Comparison of ENCODE assay signal across 11 mouse cellular contexts in genomic region chr9:43232286-43232685, GRCm38 (mm10). TPM values are rescaled to one million over a fixed set of nuclear protein-coding genes. Genes with fewer than 3 reads are reported as not detected.
DNase-seq lines count a peak whose midpoint lies in the region; ATAC-seq and TF ChIP-seq lines count a peak whose summit lies in the region.
"Had no signal": no experiment of that assay in that cellular context is flagged by ENCODE, and none has a peak within 500 bp of the region (broad histone marks: within the 10 kb centered on the region; RNA-seq: fewer than 3 reads in every experiment).

No protein-coding gene starts in this region.

- H3K27me3 ChIP-seq in heart, embryonic 14.5 days (ENCODE audit: control insufficient read depth, insufficient read depth, low read length), result no peaks in the 10 kb centered on the region
- H3K27me3 ChIP-seq in neural tube, embryonic 12.5 days (replicated peaks), result peaks cover 8% of the 10 kb centered on the region
- peaks cover 11% of the 10 kb centered on the region; the same call in 1 of the 2 replicates for H3K27me3 ChIP-seq in neural tube, embryonic 15.5 days (replicated peaks)
- H3K27me3 ChIP-seq in limb, embryonic 10.5 days (ENCODE audit: low read depth, poor library complexity, severe bottlenecking), result no peaks in the 10 kb centered on the region
- H3K27me3 ChIP-seq in stomach, embryonic 16.5 days (ENCODE audit: control insufficient read depth, insufficient read depth, low read length), result no peaks in the 10 kb centered on the region
- no peaks in the 10 kb centered on the region for H3K27me3 ChIP-seq in forebrain, embryonic 13.5 days

- 0 out of 2 replicates have a peak, but pooled peaks cover 3% of the 10 kb centered on the region for H3K36me3 ChIP-seq in heart, embryonic 14.5 days (ENCODE audit: control insufficient read depth, insufficient read depth, low read length)
- no peaks in the 10 kb centered on the region for H3K36me3 ChIP-seq in neural tube, embryonic 12.5 days
- no peaks in the 10 kb centered on the region for H3K36me3 ChIP-seq in neural tube, embryonic 15.5 days
- H3K36me3 ChIP-seq in limb, embryonic 10.5 days, result peaks cover 98% of the 10 kb centered on the region
- H3K36me3 ChIP-seq in stomach, embryonic 16.5 days (ENCODE audit: control insufficient read depth, insufficient read depth, low read length), result no peaks in the 10 kb centered on the region
- no peaks in the 10 kb centered on the region for H3K36me3 ChIP-seq in forebrain, embryonic 13.5 days (ENCODE audit: poor library complexity, severe bottlenecking)

- H3K4me1 ChIP-seq in heart, embryonic 14.5 days (ENCODE audit: control insufficient read depth in 2 of 2, insufficient read depth in 2 of 2, low read length in 2 of 2), result peaks cover 46 to 68% of the 10 kb centered on the region in 2 experiments
- H3K4me1 ChIP-seq in neural tube, embryonic 12.5 days, result peaks cover 12% of the 10 kb centered on the region
- peaks cover 20% of the 10 kb centered on the region for H3K4me1 ChIP-seq in neural tube, embryonic 15.5 days
- peaks cover 68% of the 10 kb centered on the region for H3K4me1 ChIP-seq in limb, embryonic 10.5 days
- H3K4me1 ChIP-seq in stomach, embryonic 16.5 days (ENCODE audit: control insufficient read depth, insufficient read depth, low read length), result peaks cover 67% of the 10 kb centered on the region
- peaks cover 14% of the 10 kb centered on the region; the same call in 1 of the 2 replicates for H3K4me1 ChIP-seq in forebrain, embryonic 13.5 days

- no peak overlapping the region for H3K4me3 ChIP-seq in heart, embryonic 14.5 days (ENCODE audit: control insufficient read depth in 1 of 2, insufficient read depth in 1 of 2, low read depth in 1 of 2, low read length in 2 of 2)
- no peak overlapping the region for H3K4me3 ChIP-seq in neural tube, embryonic 12.5 days
- H3K4me3 ChIP-seq in neural tube, embryonic 15.5 days (replicated peaks), result no peak overlapping the region
- no peak overlapping the region for H3K4me3 ChIP-seq in limb, embryonic 10.5 days
- no peak overlapping the region for H3K4me3 ChIP-seq in stomach, embryonic 16.5 days (replicated peaks; ENCODE audit: low read length)
- H3K4me3 ChIP-seq in layer of hippocampus, adult 2 months, result no peak overlapping the region
- H3K4me3 ChIP-seq in forebrain, embryonic 13.5 days, result no peak overlapping the region

- no peak overlapping the region for H3K4me2 ChIP-seq in heart, embryonic 14.5 days (ENCODE audit: low read length)
- 0 out of 2 replicates have a peak overlapping the region, but pooled peaks have one; percentile 1 for H3K4me2 ChIP-seq in neural tube, embryonic 12.5 days (replicated peaks)
- no peak overlapping the region for H3K4me2 ChIP-seq in neural tube, embryonic 15.5 days
- H3K4me2 ChIP-seq in stomach, embryonic 16.5 days (ENCODE audit: low read depth, low read length), result peak overlapping the region; percentile 38
- no peak overlapping the region for H3K4me2 ChIP-seq in forebrain, embryonic 13.5 days

- DNase-seq in heart, adult 9 months (ENCODE audit: low spot score in 2 of 2), result no peak
- DNase-seq in limb, embryonic 10.5 days (ENCODE audit: low spot score), result no peak
- no peak for DNase-seq in layer of hippocampus, adult 2 months (ENCODE audit: low spot score in 2 of 2)

- H3K9me3 ChIP-seq in heart, embryonic 14.5 days (ENCODE audit: control insufficient read depth, low read length), result no peaks in the 10 kb centered on the region
- no peaks in the 10 kb centered on the region for H3K9me3 ChIP-seq in neural tube, embryonic 12.5 days
- H3K9me3 ChIP-seq in neural tube, embryonic 15.5 days (replicated peaks), result no peaks in the 10 kb centered on the region
- no peaks in the 10 kb centered on the region for H3K9me3 ChIP-seq in limb, embryonic 10.5 days (replicated peaks)
- no peaks in the 10 kb centered on the region for H3K9me3 ChIP-seq in stomach, embryonic 16.5 days (replicated peaks; ENCODE audit: control insufficient read depth, low read length)
- H3K9me3 ChIP-seq in forebrain, embryonic 13.5 days (replicated peaks), result no peaks in the 10 kb centered on the region

- no peak for ATAC-seq in heart, embryonic 14.5 days (ENCODE audit: insufficient number of reproducible peaks, insufficient read depth, low FRiP score, low read depth)
- ATAC-seq in neural tube, embryonic 12.5 days (ENCODE audit: low FRiP score, low read depth), result no peak
- ATAC-seq in neural tube, embryonic 15.5 days (ENCODE audit: low FRiP score), result no peak
- peak; percentile 1; the same call in 1 of the 2 replicates for ATAC-seq in stomach, embryonic 16.5 days (ENCODE audit: insufficient read depth, low FRiP score)
- ATAC-seq in forebrain, embryonic 13.5 days, result no peak

- H3K9ac ChIP-seq in heart, embryonic 14.5 days (ENCODE audit: low read length), result peak overlapping the region; percentile 6; the same call in 1 of the 2 replicates
- no peak overlapping the region for H3K9ac ChIP-seq in neural tube, embryonic 12.5 days
- no peak overlapping the region for H3K9ac ChIP-seq in neural tube, embryonic 15.5 days (replicated peaks)
- peak overlapping the region; percentile 68 for H3K9ac ChIP-seq in stomach, embryonic 16.5 days (ENCODE audit: low read length)
- no peak overlapping the region; the same call in 1 of the 2 replicates for H3K9ac ChIP-seq in forebrain, embryonic 13.5 days

- H3K27ac ChIP-seq in heart, embryonic 14.5 days (replicated peaks in 1 of 2; ENCODE audit: control insufficient read depth in 1 of 2, insufficient read depth in 1 of 2, low read depth in 2 of 2, low read length in 2 of 2), result 0 out of 4 replicates have a peak overlapping the region, but pooled peaks of 1 of the 2 experiments have one; percentile 48
- no peak overlapping the region for H3K27ac ChIP-seq in neural tube, embryonic 12.5 days
- no peak overlapping the region for H3K27ac ChIP-seq in neural tube, embryonic 15.5 days (replicated peaks)
- peak overlapping the region; percentile 69 for H3K27ac ChIP-seq in limb, embryonic 10.5 days
- H3K27ac ChIP-seq in stomach, embryonic 16.5 days (ENCODE audit: low read length), result peak overlapping the region; percentile 92
- H3K27ac ChIP-seq in layer of hippocampus, adult 2 months, result no peak overlapping the region; the same call in 1 of the 2 replicates
- no peak overlapping the region for H3K27ac ChIP-seq in forebrain, embryonic 13.5 days
- H3K27ac ChIP-seq: macrophage had no signal

- no peak for TF ChIP-seq CTCF in layer of hippocampus, adult 2 months (conservative IDR thresholded peaks at IDR 0.05)

- 34% methylated on average over 5 of the region's 5 CpGs for WGBS in heart, embryonic 14.5 days
- WGBS in neural tube, embryonic 12.5 days, result 8% methylated on average over 5 of the region's 5 CpGs
- WGBS in neural tube, embryonic 15.5 days, result 12% methylated on average over 5 of the region's 5 CpGs
- 22% methylated on average over 5 of the region's 5 CpGs for WGBS in limb, embryonic 10.5 days
- 5% methylated on average over 5 of the region's 5 CpGs for WGBS in stomach, embryonic 16.5 days
- WGBS in forebrain, embryonic 13.5 days, result 13% methylated on average over 5 of the region's 5 CpGs

RNA-seq across cellular contexts. Expression of gene Oaf, which starts 7.4 kb away (rescaled TPM):
- polyA plus RNA-seq in heart, embryonic 14.5 days (2014; fragmentation: Nextera tagmentation; extraction: Ambion mirVana), result 39.6 and 41.2 TPM in 2 replicates
- 37.2 and 40.0 TPM in 2 replicates for polyA plus RNA-seq in neural tube, embryonic 12.5 days (2016; fragmentation: Nextera tagmentation; extraction: Ambion mirVana)
- 9.4 and 16.3 TPM in 2 replicates for polyA plus RNA-seq in neural tube, embryonic 15.5 days (2015; fragmentation: Nextera tagmentation; extraction: Ambion mirVana)
- polyA plus RNA-seq in limb, embryonic 10.5 days (2016; fragmentation: Nextera tagmentation; extraction: Ambion mirVana), result 68.6 and 87.4 TPM in 2 replicates
- polyA plus RNA-seq in stomach, embryonic 16.5 days (2015; fragmentation: Nextera tagmentation; extraction: Ambion mirVana), result 31.4 and 36.2 TPM in 2 replicates
- 10 to 100 TPM; 18.6 to 19.5 TPM for total RNA-seq in layer of hippocampus, adult 2 months (2021)
- polyA plus RNA-seq in forebrain, embryonic 13.5 days (2015; fragmentation: Nextera tagmentation; extraction: Ambion mirVana), result 7.6 and 9.1 TPM in 2 replicates
- total RNA-seq: CH12.LX had no signal

RNA-seq across cellular contexts. Expression of gene Pou2f3, which starts 22.1 kb away (rescaled TPM):
- polyA plus RNA-seq in heart, embryonic 14.5 days (2014; fragmentation: Nextera tagmentation; extraction: Ambion mirVana), result 0.12 TPM in 1 of 2 replicates, not detected in the other
- polyA plus RNA-seq in neural tube, embryonic 12.5 days (2016; fragmentation: Nextera tagmentation; extraction: Ambion mirVana), result not detected in 2 replicates
- polyA plus RNA-seq in neural tube, embryonic 15.5 days (2015; fragmentation: Nextera tagmentation; extraction: Ambion mirVana), result 0.47 TPM in 1 of 2 replicates, not detected in the other
- 0.08 TPM in 1 of 2 replicates, not detected in the other for polyA plus RNA-seq in limb, embryonic 10.5 days (2016; fragmentation: Nextera tagmentation; extraction: Ambion mirVana)
- 0.97 and 0.98 TPM in 2 replicates for polyA plus RNA-seq in stomach, embryonic 16.5 days (2015; fragmentation: Nextera tagmentation; extraction: Ambion mirVana)
- under 1 TPM; 0.22 to 0.33 TPM for total RNA-seq in layer of hippocampus, adult 2 months (2021)
- polyA plus RNA-seq in forebrain, embryonic 13.5 days (2015; fragmentation: Nextera tagmentation; extraction: Ambion mirVana), result not detected in 2 replicates
- polyA plus RNA-seq: macrophage; neural tube, embryonic 14.5 days had no signal

Comparison
In these comparisons a context has a peak if more than half of its experiments do, and no peak if none do; other contexts are left out.
1. H3K4me2 ChIP-seq: peak in neural tube, embryonic 12.5 days (single experiment) and stomach, embryonic 16.5 days (single experiment); none in heart, embryonic 14.5 days (single experiment), neural tube, embryonic 15.5 days (single experiment) and forebrain, embryonic 13.5 days (single experiment).
2. H3K27ac ChIP-seq: peak in limb, embryonic 10.5 days (single experiment) and stomach, embryonic 16.5 days (single experiment); none in neural tube, embryonic 12.5 days (single experiment), neural tube, embryonic 15.5 days (single experiment), layer of hippocampus, adult 2 months (single experiment) and forebrain, embryonic 13.5 days (single experiment).
3. H3K9ac ChIP-seq: peak in heart, embryonic 14.5 days (single experiment) and stomach, embryonic 16.5 days (single experiment); none in neural tube, embryonic 12.5 days (single experiment), neural tube, embryonic 15.5 days (single experiment) and forebrain, embryonic 13.5 days (single experiment).